Mouse (Mus musculus): ENCODE measurements around the gene Gm42674. TPM values are rescaled to one million over a fixed set of nuclear protein-coding genes. Genes with fewer than 3 reads are reported as not detected.

The Gm42674 gene
- polyA plus RNA-seq, 1 experiment from 2014 or later = not detected

- Histone ChIP-seq H3K27me3 (no peaks in the 10 kb centered on the region), H3K9ac (no peak overlapping the region), H3K9me3 (replicated peaks) (no peaks in the 10 kb centered on the region), H3K4me1 (replicated peaks) (no peaks in the 10 kb centered on the region; the same call in 1 of the 2 replicates), H3K4me3 (replicated peaks) (no peak overlapping the region), H3K36me3 (replicated peaks) (no peaks in the 10 kb centered on the region), H3K4me2 (no peak overlapping the region), H3K27ac (replicated peaks) (no peak overlapping the region)
- 34% methylated on average over 3 of the region's 3 CpGs for WGBS (ENCODE audit: insufficient replicate concordance)
- no peak for ATAC-seq (ENCODE audit: insufficient read depth)
These were observed 17.8 kb upstream of the Gm42674 start for GRCm38 (mm10) chr3:90583893-90584292.

GRCm38 (mm10) chr3:90585595-90585994 lies 16.1 kb upstream of the Gm42674 start:
- Histone ChIP-seq H3K9ac (no peak overlapping the region), H3K4me2 (no peak overlapping the region), H3K9me3 (replicated peaks) (no peaks in the 10 kb centered on the region), H3K36me3 (replicated peaks) (no peaks in the 10 kb centered on the region), H3K27ac (replicated peaks) (no peak overlapping the region), H3K4me3 (replicated peaks) (no peak overlapping the region), H3K4me1 (replicated peaks) (peaks cover 3% of the 10 kb centered on the region; the same call in 1 of the 2 replicates), H3K27me3 (no peaks in the 10 kb centered on the region)
- ATAC-seq (ENCODE audit: insufficient read depth) = no peak
- WGBS (ENCODE audit: insufficient replicate concordance) = 29% methylated on average over 5 of the region's 5 CpGs

- Histone ChIP-seq H3K4me2 (no peak overlapping the region), H3K27me3 (no peaks in the 10 kb centered on the region), H3K9me3 (replicated peaks) (no peaks in the 10 kb centered on the region), H3K4me3 (replicated peaks) (no peak overlapping the region), H3K36me3 (replicated peaks) (no peaks in the 10 kb centered on the region), H3K27ac (replicated peaks) (no peak overlapping the region), H3K4me1 (replicated peaks) (peaks cover 3% of the 10 kb centered on the region; the same call in 1 of the 2 replicates), H3K9ac (no peak overlapping the region)
- ATAC-seq (ENCODE audit: insufficient read depth) = no peak
- 63% methylated on average over 15 of the region's 15 CpGs for WGBS (ENCODE audit: insufficient replicate concordance)
These were observed 15.6 kb upstream of the Gm42674 start for GRCm38 (mm10) chr3:90586016-90586643.

- Histone ChIP-seq H3K9ac (no peak overlapping the region), H3K4me2 (no peak overlapping the region), H3K27me3 (no peaks in the 10 kb centered on the region), H3K36me3 (replicated peaks) (no peaks in the 10 kb centered on the region), H3K4me3 (replicated peaks) (no peak overlapping the region), H3K27ac (replicated peaks) (peak overlapping the region; percentile 61), H3K4me1 (replicated peaks) (peaks cover 3% of the 10 kb centered on the region; the same call in 1 of the 2 replicates), H3K9me3 (replicated peaks) (no peaks in the 10 kb centered on the region)
- 18% methylated on average over 10 of the region's 10 CpGs for WGBS (ENCODE audit: insufficient replicate concordance)
- ATAC-seq (ENCODE audit: insufficient read depth) = peak; percentile 46; the same call in 1 of the 2 replicates
These were observed 14.8 kb upstream of the Gm42674 start for GRCm38 (mm10) chr3:90586906-90587305.

GRCm38 (mm10) chr3:90587361-90588101 lies 14.2 kb upstream of the Gm42674 start:
- peak overlapping the region; percentile 61 for H3K27ac ChIP-seq (replicated peaks)
- no peak overlapping the region for H3K4me2 ChIP-seq

GRCm38 (mm10) chr3:90589390-90589789 lies 12.3 kb upstream of the Gm42674 start:
- ATAC-seq (ENCODE audit: insufficient read depth) = peak; percentile 50; the same call in 1 of the 2 replicates
- WGBS (ENCODE audit: insufficient replicate concordance) = 37% methylated on average over 6 of the region's 6 CpGs
- Histone ChIP-seq H3K4me3 (replicated peaks) (no peak overlapping the region), H3K27ac (replicated peaks) (peak overlapping the region; percentile 53; the same call in 1 of the 2 replicates), H3K4me1 (replicated peaks) (peaks cover 3% of the 10 kb centered on the region; the same call in 1 of the 2 replicates), H3K4me2 (no peak overlapping the region; the same call in 1 of the 2 replicates), H3K9me3 (replicated peaks) (no peaks in the 10 kb centered on the region), H3K9ac (no peak overlapping the region), H3K27me3 (no peaks in the 10 kb centered on the region), H3K36me3 (replicated peaks) (no peaks in the 10 kb centered on the region)

More at GRCm38 (mm10) chr3:90587361-90588101, 14.2 kb upstream of the Gm42674 start:
- Histone ChIP-seq H3K36me3 (replicated peaks) (no peaks in the 10 kb centered on the region), H3K9ac (no peak overlapping the region), H3K4me3 (replicated peaks) (no peak overlapping the region), H3K4me1 (replicated peaks) (peaks cover 3% of the 10 kb centered on the region; the same call in 1 of the 2 replicates), H3K27me3 (no peaks in the 10 kb centered on the region), H3K9me3 (replicated peaks) (no peaks in the 10 kb centered on the region)
- 73% methylated on average over 14 of the region's 14 CpGs for WGBS (ENCODE audit: insufficient replicate concordance)
- 0 out of 2 replicates have a peak, but pooled peaks have one; percentile 8 for ATAC-seq (ENCODE audit: insufficient read depth)

GRCm38 (mm10) chr3:90589947-90590346 lies 11.8 kb upstream of the Gm42674 start, which contains the start of gene S100a2:
Gene S100a2 (plus strand): TSS chr3:90590247.
- WGBS (ENCODE audit: insufficient replicate concordance) = 49% methylated on average over 8 of the region's 8 CpGs
- H3K4me3 ChIP-seq (replicated peaks) = no peak within 1 kb of the TSS
- H3K36me3 ChIP-seq (replicated peaks) = no peaks in the 10 kb centered on the region
- H3K9me3 ChIP-seq (replicated peaks) = no peaks in the 10 kb centered on the region
- peak within 1 kb of the TSS; percentile 53; the same call in 1 of the 2 replicates for H3K27ac ChIP-seq (replicated peaks)
- H3K4me1 ChIP-seq (replicated peaks) = peaks cover 3% of the 10 kb centered on the region; the same call in 1 of the 2 replicates
- no peak within 1 kb of the TSS for H3K9ac ChIP-seq
- no peaks in the 10 kb centered on the region for H3K27me3 ChIP-seq
- no peak for ATAC-seq (ENCODE audit: insufficient read depth)
- H3K4me2 ChIP-seq = no peak within 1 kb of the TSS; the same call in 1 of the 2 replicates

- H3K27me3 ChIP-seq = no peaks in the 10 kb centered on the region
- no peaks in the 10 kb centered on the region for H3K4me1 ChIP-seq (replicated peaks)
- H3K9me3 ChIP-seq (replicated peaks) = no peaks in the 10 kb centered on the region
- no peak overlapping the region for H3K4me3 ChIP-seq (replicated peaks)
- no peaks in the 10 kb centered on the region for H3K36me3 ChIP-seq (replicated peaks)
- H3K27ac ChIP-seq (replicated peaks) = no peak overlapping the region
- no peak overlapping the region for H3K4me2 ChIP-seq
- WGBS (ENCODE audit: insufficient replicate concordance) = 61% methylated on average over 1 of the region's 1 CpGs
- ATAC-seq (ENCODE audit: insufficient read depth) = no peak
- H3K9ac ChIP-seq = no peak overlapping the region
These were observed 7.2 kb upstream of the Gm42674 start for GRCm38 (mm10) chr3:90594466-90594865.

GRCm38 (mm10) chr3:90595556-90595955 lies 6.1 kb upstream of the Gm42674 start:
- Histone ChIP-seq H3K27ac (replicated peaks) (no peak overlapping the region), H3K9me3 (replicated peaks) (no peaks in the 10 kb centered on the region), H3K27me3 (no peaks in the 10 kb centered on the region), H3K4me1 (replicated peaks) (no peaks in the 10 kb centered on the region), H3K36me3 (replicated peaks) (no peaks in the 10 kb centered on the region), H3K4me3 (replicated peaks) (no peak overlapping the region), H3K4me2 (no peak overlapping the region), H3K9ac (no peak overlapping the region)
- WGBS (ENCODE audit: insufficient replicate concordance) = 39% methylated on average over 5 of the region's 5 CpGs
- no peak for ATAC-seq (ENCODE audit: insufficient read depth)

- Histone ChIP-seq H3K9ac (no peak overlapping the region), H3K9me3 (replicated peaks) (no peaks in the 10 kb centered on the region), H3K27me3 (no peaks in the 10 kb centered on the region), H3K4me3 (replicated peaks) (no peak overlapping the region), H3K4me2 (no peak overlapping the region), H3K4me1 (replicated peaks) (no peaks in the 10 kb centered on the region), H3K27ac (replicated peaks) (no peak overlapping the region), H3K36me3 (replicated peaks) (no peaks in the 10 kb centered on the region)
- ATAC-seq (ENCODE audit: insufficient read depth) = no peak
- 74% methylated on average over 6 of the region's 6 CpGs for WGBS (ENCODE audit: insufficient replicate concordance)
These were observed 4.9 kb upstream of the Gm42674 start for GRCm38 (mm10) chr3:90596810-90597209.

GRCm38 (mm10) chr3:90597736-90598135 lies 4.0 kb upstream of the Gm42674 start:
- WGBS (ENCODE audit: insufficient replicate concordance) = 51% methylated on average over 6 of the region's 6 CpGs
- no peak overlapping the region for H3K4me3 ChIP-seq (replicated peaks)
- no peak for ATAC-seq (ENCODE audit: insufficient read depth)

More at GRCm38 (mm10) chr3:90597736-90598135, 4.0 kb upstream of the Gm42674 start:
- no peaks in the 10 kb centered on the region for H3K9me3 ChIP-seq (replicated peaks)
- H3K36me3 ChIP-seq (replicated peaks) = no peaks in the 10 kb centered on the region
- H3K27ac ChIP-seq (replicated peaks) = no peak overlapping the region
- H3K4me2 ChIP-seq = no peak overlapping the region
- H3K9ac ChIP-seq = no peak overlapping the region
- H3K4me1 ChIP-seq (replicated peaks) = no peaks in the 10 kb centered on the region
- H3K27me3 ChIP-seq = no peaks in the 10 kb centered on the region
